Mouse (Mus musculus): ENCODE measurements around the gene Usf3. TPM values are rescaled to one million over a fixed set of nuclear protein-coding genes. Genes with fewer than 3 reads are reported as not detected.
A peak's percentile ranks its signal among the peaks of the same experiment; 100 is the strongest.

Usf3 gene
- total and polyA plus RNA-seq, 3 experiments, result 5.9 to 21.2 (median 16.5) TPM

DNA sequence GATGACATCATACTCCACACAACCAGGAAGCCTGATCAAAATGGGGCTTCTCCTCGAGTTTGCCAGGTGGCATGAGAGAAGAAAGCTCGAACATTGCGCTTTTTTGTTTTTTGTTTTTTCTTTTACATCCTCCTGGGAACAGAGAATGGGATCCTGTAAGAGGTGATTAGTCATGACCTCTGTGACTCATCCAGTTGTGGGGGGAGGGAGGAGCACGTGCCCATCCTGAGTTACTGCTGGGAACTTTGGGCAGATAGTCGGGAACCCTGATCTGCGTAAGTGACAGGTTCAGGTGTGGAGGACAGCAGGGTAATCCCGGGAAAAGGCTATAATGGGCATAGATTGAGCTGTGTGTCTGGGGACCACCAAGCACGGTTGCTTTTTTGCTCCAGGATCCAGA, 67.4 kb downstream of the Usf3 start:
- H3K4me1 ChIP-seq (ENCODE audit: control insufficient read depth, insufficient read depth, low read length), result no peaks in the 10 kb centered on the region

DNA sequence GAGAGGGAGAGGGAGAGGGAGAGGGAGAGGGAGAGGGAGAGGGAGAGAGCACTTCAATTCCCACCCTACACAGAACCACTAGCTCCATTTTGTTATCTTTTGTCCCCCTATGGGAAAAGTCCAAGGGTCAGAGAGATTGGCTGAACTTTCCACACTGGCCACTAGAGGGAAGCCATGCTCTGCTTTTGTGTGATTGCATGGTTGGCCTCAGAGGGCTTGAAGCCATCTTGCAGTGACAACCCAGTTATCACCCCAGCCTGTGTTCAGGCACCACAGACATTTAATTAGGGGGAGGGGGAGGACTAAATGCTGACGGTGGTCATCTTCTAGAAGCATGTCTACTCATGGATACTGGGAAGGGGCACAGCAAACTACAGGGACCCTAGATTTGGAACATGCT, 69.6 kb downstream of the Usf3 start:
- Histone ChIP-seq H3K27me3 (ENCODE audit: control insufficient read depth, insufficient read depth, low read length) (no peaks in the 10 kb centered on the region), H3K4me1 (ENCODE audit: control insufficient read depth, insufficient read depth, low read length) (no peaks in the 10 kb centered on the region), H3K36me3 (ENCODE audit: control insufficient read depth, insufficient read depth, low read length) (no peaks in the 10 kb centered on the region), H3K27ac (no peak overlapping the region), H3K9ac (ENCODE audit: low read depth, low read length) (no peak overlapping the region), H3K79me2 (replicated peaks; ENCODE audit: control insufficient read depth, insufficient read depth, low read length) (no peaks in the 10 kb centered on the region), H3K4me3 (no peak overlapping the region)
- intact Hi-C loops (cut with DNase I), result loop anchor here (1.0 to 5.0 kb wide), 2 partner anchors 70 to 120 kb away; partner anchors contain the start of gene Usf3
- WGBS, result 3% methylated on average over 1 of the region's 1 CpGs
- peak; percentile 82 for TF ChIP-seq CTCF (IDR thresholded peaks at IDR 0.05)
- peak; percentile 87 for TF ChIP-seq EP300 (IDR thresholded peaks at IDR 0.05; ENCODE audit: insufficient read depth, low read depth, low read length)
- TF ChIP-seq POLR2A (IDR thresholded peaks at IDR 0.05; ENCODE audit: insufficient read depth, low read depth, low read length), result no peak
- DNase-seq, result peak; percentile 65 to 78

More for the DNA sequence above, 67.4 kb downstream of the Usf3 start:
- Histone ChIP-seq H3K9ac (ENCODE audit: low read depth, low read length) (no peak overlapping the region), H3K4me3 (no peak overlapping the region), H3K36me3 (ENCODE audit: control insufficient read depth, insufficient read depth, low read length) (no peaks in the 10 kb centered on the region), H3K27me3 (ENCODE audit: control insufficient read depth, insufficient read depth, low read length) (no peaks in the 10 kb centered on the region), H3K79me2 (replicated peaks; ENCODE audit: control insufficient read depth, insufficient read depth, low read length) (no peaks in the 10 kb centered on the region), H3K27ac (no peak overlapping the region)
- no peak for TF ChIP-seq EP300 (IDR thresholded peaks at IDR 0.05; ENCODE audit: insufficient read depth, low read depth, low read length)
- TF ChIP-seq CTCF (IDR thresholded peaks at IDR 0.05), result no peak
- TF ChIP-seq POLR2A (IDR thresholded peaks at IDR 0.05; ENCODE audit: insufficient read depth, low read depth, low read length), result no peak
- no peak for DNase-seq
- WGBS, result 49% methylated on average over 8 of the region's 8 CpGs
- intact Hi-C loops (cut with DNase I), result loop anchor here (5.0 kb wide), 1 partner anchor 68 kb away; the partner anchor contains the start of gene Usf3

DNA sequence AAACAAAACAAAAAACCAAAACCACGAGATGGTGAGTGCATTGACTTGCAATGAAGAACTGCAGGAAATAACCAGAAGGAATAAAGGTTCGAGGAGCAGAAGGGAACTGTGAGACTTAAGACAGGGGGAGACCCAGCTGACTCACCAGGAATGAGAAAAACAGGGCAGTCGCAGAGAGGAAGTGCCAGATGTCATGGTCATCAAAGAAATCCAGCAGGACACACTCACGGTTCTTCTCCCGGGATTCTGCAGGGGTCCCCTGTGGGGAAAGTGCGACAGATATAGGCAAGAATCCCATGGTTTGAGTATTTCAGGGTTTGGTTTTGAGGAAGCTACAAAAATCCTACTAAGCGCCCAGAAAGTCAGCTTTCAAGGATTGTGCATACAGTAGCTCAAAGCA, 70.3 kb downstream of the Usf3 start:
- no peak for DNase-seq
- no peak overlapping the region for H3K9ac ChIP-seq (ENCODE audit: low read depth, low read length)
- no peaks in the 10 kb centered on the region for H3K79me2 ChIP-seq (replicated peaks; ENCODE audit: control insufficient read depth, insufficient read depth, low read length)
- no peaks in the 10 kb centered on the region for H3K27me3 ChIP-seq (ENCODE audit: control insufficient read depth, insufficient read depth, low read length)
- H3K27ac ChIP-seq, result no peak overlapping the region
- H3K4me3 ChIP-seq, result no peak overlapping the region
- 35% methylated on average over 7 of the region's 7 CpGs for WGBS
- H3K4me1 ChIP-seq (ENCODE audit: control insufficient read depth, insufficient read depth, low read length), result no peaks in the 10 kb centered on the region
- no peaks in the 10 kb centered on the region for H3K36me3 ChIP-seq (ENCODE audit: control insufficient read depth, insufficient read depth, low read length)
- TF ChIP-seq POLR2A (IDR thresholded peaks at IDR 0.05; ENCODE audit: insufficient read depth, low read depth, low read length), result no peak
- TF ChIP-seq EP300 (IDR thresholded peaks at IDR 0.05; ENCODE audit: insufficient read depth, low read depth, low read length), result no peak
- no peak for TF ChIP-seq CTCF (IDR thresholded peaks at IDR 0.05)
- intact Hi-C loops (cut with DNase I), result loop anchor here (5.0 kb wide), 1 partner anchor 71 kb away; the partner anchor contains the start of gene Usf3

DNA sequence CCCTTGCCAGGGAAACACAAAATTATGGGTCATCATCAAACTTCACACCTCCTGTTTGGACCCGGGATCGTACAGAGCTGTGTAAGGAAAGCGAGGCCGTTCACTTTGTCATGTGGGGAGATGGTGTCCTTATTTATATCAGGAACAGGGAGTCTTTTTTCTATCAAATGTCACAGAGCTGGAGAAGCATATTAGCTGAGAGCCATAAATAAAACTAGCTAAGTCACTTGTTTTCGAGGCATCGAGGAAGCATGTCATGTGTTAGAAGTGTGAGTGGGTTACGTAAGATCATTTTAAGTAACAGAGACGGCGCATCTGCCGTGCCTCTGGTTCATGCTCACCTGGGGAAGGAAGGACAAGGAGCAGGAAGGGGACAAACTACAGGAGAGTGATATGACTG, 76.9 kb downstream of the Usf3 start:
- intact Hi-C loops (cut with DNase I), result no loop called here
- no peak overlapping the region for H3K27ac ChIP-seq
- H3K4me1 ChIP-seq (ENCODE audit: control insufficient read depth, insufficient read depth, low read length), result no peaks in the 10 kb centered on the region; the same call in 1 of the 2 replicates
- no peak overlapping the region for H3K4me3 ChIP-seq
- no peaks in the 10 kb centered on the region for H3K36me3 ChIP-seq (ENCODE audit: control insufficient read depth, insufficient read depth, low read length)
- TF ChIP-seq POLR2A (IDR thresholded peaks at IDR 0.05; ENCODE audit: insufficient read depth, low read depth, low read length) (no peak), CTCF (IDR thresholded peaks at IDR 0.05) (no peak), EP300 (IDR thresholded peaks at IDR 0.05; ENCODE audit: insufficient read depth, low read depth, low read length) (no peak)
- WGBS, result 75% methylated on average over 10 of the region's 10 CpGs
- no peaks in the 10 kb centered on the region for H3K79me2 ChIP-seq (replicated peaks; ENCODE audit: control insufficient read depth, insufficient read depth, low read length)
- H3K27me3 ChIP-seq (ENCODE audit: control insufficient read depth, insufficient read depth, low read length), result no peaks in the 10 kb centered on the region
- DNase-seq, result no peak
- no peak overlapping the region for H3K9ac ChIP-seq (ENCODE audit: low read depth, low read length)

DNA sequence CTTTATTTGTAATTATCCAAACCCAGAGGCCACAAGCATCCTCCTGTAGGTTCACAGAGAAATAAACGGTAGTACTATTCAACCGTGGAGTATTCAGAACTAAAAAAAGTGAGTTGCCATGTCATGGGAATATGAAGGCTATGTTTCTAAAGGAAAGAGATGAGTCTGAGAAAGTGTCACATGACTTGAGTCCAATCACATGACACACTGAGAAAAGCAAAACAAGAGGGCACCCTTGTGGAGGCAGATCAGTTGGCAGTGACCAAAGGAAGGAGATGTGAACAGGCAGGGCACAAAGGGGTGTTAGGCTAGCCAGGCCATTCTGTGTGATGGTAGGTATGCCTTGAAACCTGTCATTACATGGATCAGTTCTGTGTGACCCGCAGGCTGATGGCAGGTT, 79.7 kb downstream of the Usf3 start:
- Histone ChIP-seq H3K79me2 (replicated peaks; ENCODE audit: control insufficient read depth, insufficient read depth, low read length) (no peaks in the 10 kb centered on the region; the same call in 1 of the 2 replicates), H3K36me3 (ENCODE audit: control insufficient read depth, insufficient read depth, low read length) (no peaks in the 10 kb centered on the region), H3K27ac (no peak overlapping the region), H3K4me1 (ENCODE audit: control insufficient read depth, insufficient read depth, low read length) (no peaks in the 10 kb centered on the region; the same call in 1 of the 2 replicates), H3K27me3 (ENCODE audit: control insufficient read depth, insufficient read depth, low read length) (no peaks in the 10 kb centered on the region), H3K4me3 (no peak overlapping the region), H3K9ac (ENCODE audit: low read depth, low read length) (no peak overlapping the region)
- TF ChIP-seq CTCF (IDR thresholded peaks at IDR 0.05) (no peak), EP300 (IDR thresholded peaks at IDR 0.05; ENCODE audit: insufficient read depth, low read depth, low read length) (no peak), POLR2A (IDR thresholded peaks at IDR 0.05; ENCODE audit: insufficient read depth, low read depth, low read length) (no peak)
- intact Hi-C loops (cut with DNase I), result no loop called here
- WGBS, result 91% methylated on average over 3 of the region's 3 CpGs
- no peak for DNase-seq

DNA sequence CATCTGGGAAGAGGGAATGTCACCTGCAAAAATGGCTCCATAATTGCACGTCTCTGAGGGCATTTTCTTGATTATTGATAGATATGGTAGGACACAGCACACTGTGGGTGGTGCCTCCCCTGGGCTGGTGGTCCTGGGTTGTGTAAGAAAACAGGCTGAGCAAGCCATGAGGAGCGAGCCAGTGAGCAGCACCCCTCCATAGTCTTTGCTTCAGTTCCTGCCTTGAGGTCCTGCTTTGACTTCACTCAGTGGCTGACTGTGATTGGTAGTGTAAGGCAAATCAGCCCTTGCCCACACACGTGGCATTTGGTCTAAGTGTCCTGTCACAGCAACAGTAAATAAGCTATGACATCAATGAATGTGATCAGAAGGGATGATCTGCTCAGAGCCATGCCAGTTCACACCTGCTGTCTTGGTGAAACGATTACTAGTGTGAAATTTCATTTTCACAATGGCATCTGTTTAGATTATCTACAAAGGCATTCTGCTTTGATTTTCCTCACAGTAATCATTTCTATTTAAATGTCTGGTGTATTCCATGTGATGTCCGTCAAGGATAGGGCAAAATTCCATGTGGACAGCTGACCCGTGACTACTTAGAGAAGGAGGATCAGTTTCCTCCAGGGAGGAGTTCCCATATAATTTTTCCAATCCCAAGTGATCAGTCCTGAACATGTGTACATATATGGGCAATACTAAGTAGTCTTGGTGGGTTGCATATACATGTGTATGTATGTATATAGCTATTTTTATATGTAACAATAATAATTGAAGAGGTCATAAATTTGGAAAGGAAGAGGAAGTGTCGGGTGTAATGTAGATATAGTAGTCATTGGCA, 81.0 kb downstream of the Usf3 start:
- no peaks in the 10 kb centered on the region; the same call in 1 of the 2 replicates for H3K4me1 ChIP-seq (ENCODE audit: control insufficient read depth, insufficient read depth, low read length)
- no peaks in the 10 kb centered on the region; the same call in 1 of the 2 replicates for H3K79me2 ChIP-seq (replicated peaks; ENCODE audit: control insufficient read depth, insufficient read depth, low read length)
- intact Hi-C loops (cut with DNase I), result no loop called here
- H3K27ac ChIP-seq, result no peak overlapping the region
- TF ChIP-seq POLR2A (IDR thresholded peaks at IDR 0.05; ENCODE audit: insufficient read depth, low read depth, low read length), result no peak
- no peak for TF ChIP-seq CTCF (IDR thresholded peaks at IDR 0.05)
- TF ChIP-seq EP300 (IDR thresholded peaks at IDR 0.05; ENCODE audit: insufficient read depth, low read depth, low read length), result no peak
- H3K36me3 ChIP-seq (ENCODE audit: control insufficient read depth, insufficient read depth, low read length), result no peaks in the 10 kb centered on the region
- H3K4me3 ChIP-seq, result no peak overlapping the region
- no peak for DNase-seq
- H3K9ac ChIP-seq (ENCODE audit: low read depth, low read length), result no peak overlapping the region
- H3K27me3 ChIP-seq (ENCODE audit: control insufficient read depth, insufficient read depth, low read length), result no peaks in the 10 kb centered on the region
- 59% methylated on average over 7 of the region's 7 CpGs for WGBS

All from heart, adult 2 months (tissue).